In genomic region chr2:103881026-103881763, GRCm38 (mm10) we compare ENCODE assay signal across 8 mouse cellular contexts.
A peak's percentile ranks its signal among the peaks of the same experiment; 100 is the strongest.
DNase-seq lines count a peak whose midpoint lies in the region; ATAC-seq lines count a peak whose summit lies in the region.

No protein-coding gene starts in this region.

- H3K9me3 ChIP-seq in heart, embryonic 16.5 days (replicated peaks; ENCODE audit: control insufficient read depth, low read length) = no peaks in the 10 kb centered on the region
- no peaks in the 10 kb centered on the region for H3K9me3 ChIP-seq in neural tube, embryonic 15.5 days (replicated peaks)

- H3K9ac ChIP-seq in heart, embryonic 16.5 days (ENCODE audit: low read length) = no peak overlapping the region
- H3K9ac ChIP-seq in neural tube, embryonic 15.5 days (replicated peaks) = no peak overlapping the region

- 16% methylated on average over 10 of the region's 10 CpGs for WGBS in heart, embryonic 16.5 days
- WGBS in neural tube, embryonic 15.5 days = 31% methylated on average over 10 of the region's 10 CpGs

- peaks cover 10% of the 10 kb centered on the region for H3K4me1 ChIP-seq in heart, embryonic 16.5 days (ENCODE audit: control insufficient read depth, insufficient read depth, low read length)
- peaks cover 15% of the 10 kb centered on the region for H3K4me1 ChIP-seq in neural tube, embryonic 15.5 days

- H3K27me3 ChIP-seq in heart, embryonic 16.5 days (ENCODE audit: control insufficient read depth, insufficient read depth, low read length) = 0 out of 2 replicates have a peak, but pooled peaks cover 4% of the 10 kb centered on the region
- no peaks in the 10 kb centered on the region for H3K27me3 ChIP-seq in neural tube, embryonic 15.5 days (replicated peaks)

- intact Hi-C loops in left cerebral cortex, postnatal 10 days (cut with DNase I) = no loop called here

- peak; percentile 67 for ATAC-seq in heart, embryonic 16.5 days (replicated peaks; ENCODE audit: extremely low read depth, insufficient read depth, low FRiP score)
- peak; percentile 98 for ATAC-seq in frontal cortex, adult (ENCODE audit: low TSS enrichment)
- ATAC-seq in neural tube, embryonic 15.5 days (ENCODE audit: low FRiP score) = 0 out of 2 replicates have a peak, but pooled peaks have one; percentile 59

- H3K27ac ChIP-seq in heart, embryonic 16.5 days (ENCODE audit: low read length) = no peak overlapping the region
- H3K27ac ChIP-seq in neural tube, embryonic 15.5 days (replicated peaks) = 0 out of 2 replicates have a peak overlapping the region, but pooled peaks have one; percentile 41

- no peak for DNase-seq in heart, adult 11 months
- peak; percentile 7 to 47 for DNase-seq in left cerebral cortex, postnatal 10 days (ENCODE audit: extremely low spot score in 1 of 2, low spot score in 2 of 2)
- no peak for DNase-seq in gastrocnemius, postnatal 25 days
- DNase-seq in spleen, postnatal 14 days (ENCODE audit: low spot score in 2 of 2) = no peak
- DNase-seq in spleen, adult 12 weeks (ENCODE audit: low spot score) = no peak

- no peak overlapping the region for H3K4me3 ChIP-seq in heart, embryonic 16.5 days (ENCODE audit: low read length)
- H3K4me3 ChIP-seq in neural tube, embryonic 15.5 days (replicated peaks) = no peak overlapping the region

- no peaks in the 10 kb centered on the region for H3K36me3 ChIP-seq in heart, embryonic 16.5 days (ENCODE audit: control insufficient read depth, insufficient read depth)
- no peaks in the 10 kb centered on the region for H3K36me3 ChIP-seq in neural tube, embryonic 15.5 days

- peak overlapping the region; percentile 0; the same call in 1 of the 2 replicates for H3K4me2 ChIP-seq in heart, embryonic 16.5 days (ENCODE audit: low read depth, low read length)
- no peak overlapping the region for H3K4me2 ChIP-seq in neural tube, embryonic 15.5 days

Comparison
In these comparisons a context has a peak if more than half of its experiments do, and no peak if none do; other contexts are left out.
1. DNase-seq: peak in left cerebral cortex, postnatal 10 days (2 of 2); none in heart, adult 11 months (single experiment), gastrocnemius, postnatal 25 days (single experiment), spleen, postnatal 14 days (0 of 2) and spleen, adult 12 weeks (single experiment).
2. Peak in every context shown above with its lines, with median percentiles within 50 percentile points of each other: ATAC-seq.